Comparison of ENCODE assay signal across 8 mouse cellular contexts in the genomic region with DNA sequence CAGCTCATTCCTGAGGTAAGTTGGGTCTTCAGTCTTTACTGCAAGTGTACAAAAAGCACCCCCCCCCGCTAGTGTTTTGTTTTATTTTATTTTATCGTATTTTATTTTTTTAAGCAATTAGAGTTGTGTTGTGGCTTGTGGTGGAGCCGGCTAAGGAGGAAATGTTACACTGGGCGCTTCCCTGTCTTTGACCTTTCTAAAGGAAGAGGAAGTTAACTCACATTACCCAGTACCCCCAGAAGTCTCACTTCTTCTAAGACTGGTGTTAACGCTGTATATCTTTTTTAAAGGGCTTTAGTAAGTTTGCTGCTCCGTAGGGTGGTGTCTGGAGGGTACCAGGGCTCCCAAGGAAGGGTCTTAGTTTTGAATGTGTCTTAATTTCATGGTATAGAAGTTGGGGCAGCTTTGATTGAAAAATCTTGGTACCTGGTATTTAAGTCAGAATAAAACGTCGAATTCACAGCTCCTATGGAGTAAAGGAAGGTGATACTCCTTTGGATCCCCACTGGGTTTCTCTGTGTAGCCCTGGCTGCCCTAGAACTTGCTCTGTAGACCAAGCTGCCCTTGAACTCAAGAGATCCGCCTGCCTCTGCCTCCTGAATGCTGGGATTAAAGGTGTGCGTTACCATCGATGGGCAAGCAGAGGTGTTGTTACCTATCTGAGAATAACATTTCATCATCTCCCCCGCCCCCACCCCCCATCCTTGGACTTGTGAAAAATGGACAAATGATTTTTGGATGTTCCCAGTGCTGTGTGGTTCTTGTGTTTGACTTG. TPM values are rescaled to one million over a fixed set of nuclear protein-coding genes. Genes with fewer than 3 reads are reported as not detected.
DNase-seq lines count a peak whose midpoint lies in the region; ATAC-seq and TF ChIP-seq lines count a peak whose summit lies in the region.

No protein-coding gene starts in this region.

- H3K4me1 ChIP-seq in CH12.LX (ENCODE audit: control insufficient read depth in 1 of 2, insufficient read depth in 2 of 2) = peaks cover 4 to 24% of the 10 kb centered on the region in 2 experiments
- peaks cover 37% of the 10 kb centered on the region for H3K4me1 ChIP-seq in heart, embryonic 12.5 days (replicated peaks)
- H3K4me1 ChIP-seq in liver, embryonic 15.5 days (replicated peaks) = peaks cover 32% of the 10 kb centered on the region

- 41% methylated on average over 12 of the region's 12 CpGs for WGBS in heart, embryonic 12.5 days
- 29% methylated on average over 12 of the region's 12 CpGs for WGBS in liver, embryonic 15.5 days (ENCODE audit: insufficient replicate concordance)

- DNase-seq in CH12.LX (ENCODE audit: extremely low read depth) = peak; percentile 44
- peak; percentile 70 for DNase-seq in splenic B cell, adult 2 months (ENCODE audit: low read depth, low spot score)
- no peak for DNase-seq in right cerebral cortex, adult 2 months (ENCODE audit: low spot score in 2 of 2)
- DNase-seq in gastrocnemius, adult 8-10 months (ENCODE audit: low spot score in 2 of 2) = no peak
- no peak for DNase-seq in right cerebral cortex, adult 18-20 months

- ATAC-seq in heart, embryonic 12.5 days (ENCODE audit: insufficient number of reproducible peaks, low FRiP score) = no peak
- no peak for ATAC-seq in liver, embryonic 15.5 days (ENCODE audit: insufficient read depth)

- H3ac ChIP-seq in C2C12 (ENCODE audit: control insufficient read depth, insufficient read length, low read depth) = peak overlapping the region; percentile 80

- no peak for TF ChIP-seq CTCF in C2C12 (IDR thresholded peaks at IDR 0.05; ENCODE audit: control insufficient read depth, insufficient read depth, insufficient read length)
- no peak for TF ChIP-seq CTCF in CH12.LX (conservative IDR thresholded peaks at IDR 0.05 in 1 of 2, IDR thresholded peaks at IDR 0.05 in 1 of 2; ENCODE audit: low read depth in 2 of 2, low read length in 2 of 2)

- H3K27ac ChIP-seq in CH12.LX (ENCODE audit: insufficient read depth, low read depth) = peak overlapping the region; percentile 42; the same call in 1 of the 2 replicates
- peak overlapping the region; percentile 89; the same call in 1 of the 2 replicates for H3K27ac ChIP-seq in heart, embryonic 12.5 days (ENCODE audit: poor library complexity, severe bottlenecking)
- peak overlapping the region; percentile 83 for H3K27ac ChIP-seq in liver, embryonic 15.5 days (replicated peaks)

- dilution Hi-C loops in CH12.LX (cut with MboI; ENCODE audit: extremely low pct_ligation_motif_present, extremely low pct_unique_long_range_greater_than_20kb, low sequenced_read_pairs) = no loop called here

- TF ChIP-seq POLR2A in CH12.LX (IDR thresholded peaks at IDR 0.05; ENCODE audit: low read depth, low read length) = 0 out of 2 replicates have a peak, but pooled peaks have one; percentile 6

- in situ Hi-C loops in CH12.LX (cut with MboI; ENCODE audit: low pct_ligation_motif_present, low pct_unique_long_range_greater_than_20kb, low sequenced_read_pairs) = no loop called here

- peaks cover 56% of the 10 kb centered on the region for H3K79me2 ChIP-seq in C2C12 (ENCODE audit: control insufficient read depth, insufficient read depth)
- peaks cover 45% of the 10 kb centered on the region for H3K79me2 ChIP-seq in CH12.LX (replicated peaks; ENCODE audit: control insufficient read depth, extremely low read depth, insufficient read depth, poor library complexity, severe bottlenecking)

- peak; percentile 33; the same call in 1 of the 2 replicates for TF ChIP-seq EP300 in CH12.LX (IDR thresholded peaks at IDR 0.05; ENCODE audit: low read length)

- peak overlapping the region; percentile 56 for H3K4me2 ChIP-seq in CH12.LX (ENCODE audit: insufficient read depth, low read depth, poor library complexity, severe bottlenecking)
- peak overlapping the region; percentile 80 for H3K4me2 ChIP-seq in heart, embryonic 12.5 days
- H3K4me2 ChIP-seq in liver, embryonic 15.5 days = peak overlapping the region; percentile 95

- H3K27me3 ChIP-seq in C2C12 (ENCODE audit: control insufficient read depth, insufficient read depth, insufficient read length) (no peaks in the 10 kb centered on the region), CH12.LX (replicated peaks) (peaks cover 4% of the 10 kb centered on the region)
- H3K27me3 ChIP-seq in heart, embryonic 12.5 days (replicated peaks) = no peaks in the 10 kb centered on the region
- H3K27me3 ChIP-seq in liver, embryonic 15.5 days = peaks cover 27% of the 10 kb centered on the region
- no peaks in the 10 kb centered on the region for H3K27me3 ChIP-seq in splenic B cell, adult 2 months (ENCODE audit: control insufficient read depth, insufficient read depth, low read length, poor library complexity, severe bottlenecking)

- H3K4me3 ChIP-seq in C2C12 (ENCODE audit: insufficient read depth, poor library complexity, severe bottlenecking) (peak overlapping the region; percentile 78), CH12.LX (replicated peaks in 1 of 3; ENCODE audit: low read depth in 2 of 3, low read length in 2 of 3, poor library complexity in 1 of 3) (peak overlapping the region; percentile 68 to 93 (median 72))
- H3K4me3 ChIP-seq in heart, embryonic 12.5 days = peak overlapping the region; percentile 92
- H3K4me3 ChIP-seq in liver, embryonic 15.5 days (replicated peaks) = peak overlapping the region; percentile 90

- TF ChIP-seq RAD21 in CH12.LX (IDR thresholded peaks at IDR 0.05; ENCODE audit: low read depth, low read length) = no peak

- H3K9me3 ChIP-seq in CH12.LX (replicated peaks; ENCODE audit: low read length) = peaks cover 7% of the 10 kb centered on the region
- H3K9me3 ChIP-seq in heart, embryonic 12.5 days (replicated peaks) = 0 out of 2 replicates have a peak, but pooled peaks cover 6% of the 10 kb centered on the region
- no peaks in the 10 kb centered on the region for H3K9me3 ChIP-seq in liver, embryonic 15.5 days (replicated peaks)

- peaks cover 49% of the 10 kb centered on the region for H3K79me3 ChIP-seq in C2C12 (ENCODE audit: low read depth)

- H3K36me3 ChIP-seq in C2C12 (ENCODE audit: control insufficient read depth, insufficient read depth) (peaks cover 28% of the 10 kb centered on the region), CH12.LX (replicated peaks in 1 of 2; ENCODE audit: control insufficient read depth in 1 of 2, insufficient read depth in 1 of 2, low read length in 1 of 2) (peaks cover 26 to 40% of the 10 kb centered on the region in 2 experiments)
- peaks cover 28% of the 10 kb centered on the region for H3K36me3 ChIP-seq in heart, embryonic 12.5 days
- peaks cover 26% of the 10 kb centered on the region for H3K36me3 ChIP-seq in liver, embryonic 15.5 days (replicated peaks)
- H3K36me3 ChIP-seq in splenic B cell, adult 2 months (ENCODE audit: control insufficient read depth, insufficient read depth, low read length, poor library complexity, severe bottlenecking) = peaks cover 16% of the 10 kb centered on the region; the same call in 1 of the 2 replicates

- H3K9ac ChIP-seq in CH12.LX (ENCODE audit: insufficient read depth, low read depth) = peak overlapping the region; percentile 88
- H3K9ac ChIP-seq in heart, embryonic 12.5 days = peak overlapping the region; percentile 98
- H3K9ac ChIP-seq in liver, embryonic 15.5 days = peak overlapping the region; percentile 90

TF ChIP-seq in C2C12, 6 proteins besides CTCF, POLR2A, EP300 and RAD21:
- TF ChIP-seq USF1 (IDR thresholded peaks at IDR 0.05; ENCODE audit: low read depth) (no peak), FOSL1 (IDR thresholded peaks at IDR 0.05; ENCODE audit: insufficient read depth, low read length, poor library complexity, severe bottlenecking) (no peak), MAX (IDR thresholded peaks at IDR 0.05) (no peak), MYOG (IDR thresholded peaks at IDR 0.05; ENCODE audit: control insufficient read depth, extremely low read depth, insufficient read length) (no peak)
TF ChIP-seq in C2C12: peak in this region for 0.

TF ChIP-seq in CH12.LX, 34 proteins besides CTCF, POLR2A, EP300 and RAD21:
- TF ChIP-seq POLR2AphosphoS2 (IDR thresholded peaks at IDR 0.05; ENCODE audit: low read depth, low read length) (no peak), TCF12 (IDR thresholded peaks at IDR 0.05; ENCODE audit: low read depth, low read length) (no peak), MXI1 (IDR thresholded peaks at IDR 0.05; ENCODE audit: low read depth, low read length) (peak; percentile 68; the same call in 1 of the 2 replicates), IRF4 (IDR thresholded peaks at IDR 0.05; ENCODE audit: low read depth, low read length) (peak; percentile 35; the same call in 1 of the 2 replicates), USF1 (IDR thresholded peaks at IDR 0.05; ENCODE audit: low read depth, low read length) (no peak), USF2 (conservative IDR thresholded peaks at IDR 0.05; ENCODE audit: low read depth, low read length) (no peak), HCFC1 (IDR thresholded peaks at IDR 0.05; ENCODE audit: low read depth, low read length) (peak; percentile 65), MAZ (IDR thresholded peaks at IDR 0.05; ENCODE audit: low read depth, low read length) (no peak), E2F4 (IDR thresholded peaks at IDR 0.05; ENCODE audit: insufficient replicate concordance, low read depth, low read length) (no peak), ZNF384 (IDR thresholded peaks at IDR 0.05; ENCODE audit: low read depth, low read length) (no peak), ELF1 (IDR thresholded peaks at IDR 0.05; ENCODE audit: low read depth, low read length) (peak; percentile 60; the same call in 1 of the 2 replicates), SIN3A (IDR thresholded peaks at IDR 0.05; ENCODE audit: low read length) (peak; percentile 67), CHD1 (IDR thresholded peaks at IDR 0.05; ENCODE audit: low read depth, low read length) (peak; percentile 60; the same call in 1 of the 2 replicates), TBP (conservative IDR thresholded peaks at IDR 0.05; ENCODE audit: low read depth, low read length) (no peak)
TF ChIP-seq in CH12.LX: peak in this region for 6.

RNA-seq across cellular contexts. Expression of a gene that starts 1.9 kb away (rescaled TPM):
- 24.3 TPM for polyA plus RNA-seq in C2C12 (2012; fragmentation: generic; extraction: Trizol)
- 22.3 and 24.0 TPM in 2 replicates for total RNA-seq in CH12.LX (2012; rRNA removed)
- 10.8 and 11.9 TPM in 2 replicates for total RNA-seq in CH12.LX (2014; rRNA removed)
- polyA plus RNA-seq in CH12.LX (2012; ENCODE audit: insufficient read length, low read depth) = 44.2 and 47.2 TPM in 2 replicates
- polyA plus RNA-seq in heart, embryonic 12.5 days (2016; fragmentation: Nextera tagmentation; extraction: Ambion mirVana) = 32.7 and 37.2 TPM in 2 replicates
- 6.3 and 8.5 TPM in 2 replicates for polyA plus RNA-seq in liver, embryonic 15.5 days (2015; fragmentation: Nextera tagmentation; extraction: Ambion mirVana)
- total RNA-seq in gastrocnemius, adult 8-10 months (2022) = 100 to 1,000 TPM; 115 to 144 (median 123) TPM

Comparison
In these comparisons a context has a peak if more than half of its experiments do, and no peak if none do; other contexts are left out.
1. DNase-seq: peak in CH12.LX (single experiment) and splenic B cell, adult 2 months (single experiment); none in right cerebral cortex, adult 2 months (0 of 2), gastrocnemius, adult 8-10 months (0 of 2) and right cerebral cortex, adult 18-20 months (single experiment).
2. Peak in every context shown above with its lines, with median percentiles within 50 percentile points of each other: H3K4me3 ChIP-seq, H3K27ac ChIP-seq, H3K4me2 ChIP-seq and H3K9ac ChIP-seq.